Mouse (Mus musculus) hindbrain, embryonic 10.5 days (tissue): ENCODE results near the gene Ctla2b. TPM values are rescaled to one million over a fixed set of nuclear protein-coding genes. Genes with fewer than 3 reads are reported as not detected.

Experiments used
- polyA plus RNA-seq: library from polyadenylated mRNA; unstranded; fragments of >200 nt; fragmentation: Nextera tagmentation; extraction: Ambion mirVana; gene quantifications from 2 replicates; pipeline ENCODE4 v1.2.1, GENCODE M21; 2016

Ctla2b gene
- polyA plus RNA-seq, 1 experiment from 2014 or later = 2.2 TPM

Other genes starting within 250 kb of the Ctla2b start
- not detected in 2 replicates for gene BC051665, start 111.1 kb downstream of the Ctla2b start, polyA plus RNA-seq
- gene Ctsll3, start 94.6 kb downstream of the Ctla2b start, polyA plus RNA-seq = not detected in 2 replicates
- 0.11 TPM in 1 of 2 replicates, not detected in the other for gene 4930486L24Rik, start 33.0 kb downstream of the Ctla2b start, polyA plus RNA-seq
- 0.24 TPM in 1 of 2 replicates, not detected in the other for gene Gm49392, start 553 bp downstream of the Ctla2b start, polyA plus RNA-seq
- not detected in 2 replicates for gene Tpbpb, start 7.4 kb upstream of the Ctla2b start, polyA plus RNA-seq
- gene Gm49393, start 38.1 kb upstream of the Ctla2b start, polyA plus RNA-seq = not detected in 2 replicates
- 1.1 and 1.8 TPM in 2 replicates for gene Gm49391, start 39.1 kb upstream of the Ctla2b start, polyA plus RNA-seq
- 12.6 and 13.7 TPM in 2 replicates for gene Ctla2a, start 39.2 kb upstream of the Ctla2b start, polyA plus RNA-seq
- gene Tpbpa, start 44.5 kb upstream of the Ctla2b start, polyA plus RNA-seq = not detected in 2 replicates
- not detected in 2 replicates for gene Ctsj, start 108.5 kb upstream of the Ctla2b start, polyA plus RNA-seq
- gene Ctsq, start 143.2 kb upstream of the Ctla2b start, polyA plus RNA-seq = not detected in 2 replicates